Mouse (Mus musculus) bone marrow macrophage, adult 2 months (primary cell): ENCODE data around the gene Nlrp6.

Experiments used
- CTCF ChIP-seq: IDR thresholded peaks from 2 replicates; pipeline ENCODE4 v1.5.1; 2012; ENCODE audit warnings: low read depth, mild to moderate bottlenecking, low read length, moderate library complexity
- POLR2A ChIP-seq: IDR thresholded peaks from 2 replicates; pipeline ENCODE4 v1.6.1; 2012; ENCODE audit warnings: mild to moderate bottlenecking, low read depth, low read length, borderline replicate concordance

- no peak for TF ChIP-seq POLR2A
- TF ChIP-seq CTCF, result no peak
Measured at GRCm38 (mm10) chr7:140907131-140907530, 13.6 kb upstream of the Nlrp6 start.
